Mouse (Mus musculus) brain, embryonic 14.5 days (tissue): ENCODE data around the gene Blnk. TPM values are rescaled to one million over a fixed set of nuclear protein-coding genes. Genes with fewer than 3 reads are reported as not detected.
A peak's percentile ranks its signal among the peaks of the same experiment; 100 is the strongest.

Experiments used
- DNase-seq: peaks from one replicate; pipeline ENCODE4 v3.0.0-alpha.2; 2011; ENCODE audit warnings: low read depth
- CTCF ChIP-seq: fragments of 200-500 bp; IDR thresholded peaks from 2 replicates; pipeline ENCODE4 v1.5.1; 2012; ENCODE audit warnings: inconsistent platforms, mild to moderate bottlenecking, moderate library complexity, borderline replicate concordance; ENCODE audit not compliant: insufficient read depth, insufficient read length; ENCODE audit errors: extremely low read depth
- POLR2A ChIP-seq: fragments of 200-500 bp; IDR thresholded peaks from 2 replicates; pipeline ENCODE4 v1.6.1; 2012; ENCODE audit warnings: mild to moderate bottlenecking, inconsistent platforms, borderline replicate concordance; ENCODE audit not compliant: poor library complexity, insufficient read depth, insufficient read length, severe bottlenecking; ENCODE audit errors: extremely low read depth
- polyA plus RNA-seq: library from polyadenylated mRNA; depleted of rRNA; stranded (reverse); fragments of >200 nt; gene quantifications from 2 replicates; pipeline ENCODE4 v1.2.3, GENCODE M21; 2012; rRNA removed

The Blnk gene
- 0.25 and 0.53 TPM in 2 replicates for polyA plus RNA-seq

DNA sequence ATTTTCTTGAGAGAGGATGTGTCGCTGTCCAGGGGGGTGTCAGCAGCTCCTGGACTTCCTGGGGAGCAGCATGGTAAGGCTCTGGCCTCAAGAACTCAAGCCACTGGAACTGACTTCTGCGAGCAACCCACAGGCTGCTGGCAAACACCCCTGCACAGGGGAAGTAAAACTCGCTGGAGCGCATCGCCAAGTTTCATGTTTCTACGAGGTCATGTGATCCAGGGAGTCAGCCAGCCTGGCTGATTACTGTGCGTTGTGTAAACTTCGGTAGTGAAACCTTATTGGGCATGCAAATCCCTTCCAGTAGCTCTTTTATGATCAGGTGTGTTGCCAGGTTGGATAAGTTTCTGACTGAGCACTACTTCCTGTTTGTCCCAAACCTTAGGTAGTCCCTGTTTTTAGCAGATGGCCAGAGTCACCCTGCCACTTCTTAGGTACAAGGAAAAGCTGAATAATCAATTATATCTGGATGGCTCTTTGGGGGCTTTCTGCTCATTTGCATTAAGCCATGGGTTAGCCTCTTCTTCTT lies at the start of gene Blnk:
Gene Blnk, minus strand, starts transcription at position 479 of the 529 bp plus-strand sequence.
- TF ChIP-seq CTCF (no peak), POLR2A (no peak)
- peak; percentile 46 for DNase-seq

DNA sequence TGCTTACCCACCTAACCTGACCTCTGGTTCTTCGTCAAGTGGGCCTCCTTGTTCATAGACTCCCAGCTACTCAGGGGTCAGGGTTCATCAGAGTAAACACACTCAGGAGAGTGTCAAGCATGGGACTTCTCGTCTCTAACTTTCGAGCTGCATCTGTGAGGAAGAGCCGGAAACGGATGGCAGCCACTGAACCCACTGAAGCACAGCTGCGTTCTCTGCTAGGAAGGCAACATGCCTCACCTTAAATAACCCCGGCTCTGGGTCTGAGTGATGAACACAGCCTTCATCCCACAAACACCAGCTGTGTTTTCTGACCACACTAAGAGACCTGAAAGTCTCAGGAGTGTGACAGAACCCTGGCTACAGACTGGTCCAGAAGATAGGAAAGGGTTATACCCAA lies 44.8 kb upstream of the Blnk start:
- TF ChIP-seq CTCF (no peak), POLR2A (no peak)
- DNase-seq: no peak

DNA sequence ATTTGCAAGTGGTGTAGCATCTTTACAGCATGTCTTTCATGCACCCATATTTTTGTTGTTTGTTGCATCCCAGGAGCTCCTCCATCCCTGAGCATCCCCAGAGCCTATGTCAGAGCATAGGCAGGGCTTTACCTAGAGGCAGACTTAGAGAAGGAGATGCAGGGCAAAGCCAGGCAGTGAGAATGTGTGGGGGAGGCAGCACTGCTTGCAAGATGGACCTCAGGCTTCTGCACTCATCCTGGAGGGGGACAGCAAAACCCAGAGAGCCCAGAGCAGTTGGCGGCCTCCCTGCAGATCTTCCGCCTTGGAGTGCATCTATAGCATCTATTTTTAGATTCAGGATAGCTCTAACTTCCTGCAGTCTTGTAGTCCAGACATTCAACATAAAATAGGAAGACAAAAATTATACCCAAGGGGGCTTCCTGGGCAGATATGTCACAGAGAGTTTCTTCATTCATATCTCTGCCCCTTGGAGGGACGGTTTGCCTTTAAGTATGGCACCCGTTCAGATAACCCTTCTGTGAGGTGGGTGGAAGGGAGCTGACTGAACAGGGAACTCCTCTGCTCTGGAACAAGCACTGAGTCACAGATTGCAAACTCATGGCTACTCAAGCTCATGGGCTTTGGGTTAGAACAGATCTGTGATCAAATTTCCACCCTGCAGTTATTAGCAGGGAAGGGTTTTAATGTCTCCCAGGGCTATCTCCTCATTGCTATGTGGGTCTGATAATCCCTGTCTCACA lies 41.6 kb upstream of the Blnk start:
- no peak for DNase-seq
- no peak for TF ChIP-seq CTCF
- no peak for TF ChIP-seq POLR2A

DNA sequence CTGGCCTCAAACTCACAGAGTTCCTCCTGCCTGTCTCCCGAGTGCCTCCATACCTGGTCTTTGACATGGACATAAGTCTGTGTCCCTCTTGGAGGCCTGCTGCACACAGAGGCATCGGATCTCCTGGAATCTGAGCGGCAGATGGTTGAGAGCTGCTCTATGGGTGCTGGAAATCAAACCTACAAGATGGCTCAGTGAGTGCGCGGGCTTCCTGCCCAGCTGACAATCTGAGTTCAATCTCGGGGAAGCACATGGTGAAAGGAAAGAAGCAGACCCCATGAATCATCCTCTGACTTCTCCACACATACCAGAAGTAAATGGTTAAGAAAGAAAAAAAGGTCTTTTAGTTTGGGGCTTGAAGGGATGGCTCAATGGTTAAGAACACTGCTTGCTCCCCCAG lies 37.5 kb upstream of the Blnk start:
- DNase-seq: no peak
- TF ChIP-seq POLR2A: no peak

DNA sequence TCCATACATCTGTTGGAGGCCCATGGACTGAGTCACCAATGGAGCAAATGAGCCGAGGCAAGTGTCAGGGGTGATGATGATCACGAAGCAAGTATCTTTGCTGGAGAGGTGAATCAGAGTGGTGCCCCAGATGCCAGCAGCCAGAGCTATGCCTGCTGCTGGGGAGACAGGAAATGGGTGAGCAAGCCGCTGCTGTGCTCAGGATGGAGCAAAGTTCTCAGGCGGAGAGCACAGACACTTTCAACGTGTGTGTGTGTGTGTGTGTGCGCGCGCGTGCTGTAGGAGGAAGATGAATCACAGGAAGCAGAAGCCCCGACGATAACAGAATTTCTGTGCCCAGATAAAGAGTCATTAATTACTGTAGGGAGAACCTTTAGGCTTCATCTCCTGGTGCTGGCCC lies 36.7 kb upstream of the Blnk start:
- DNase-seq: no peak
- TF ChIP-seq CTCF (no peak), POLR2A (no peak)

DNA sequence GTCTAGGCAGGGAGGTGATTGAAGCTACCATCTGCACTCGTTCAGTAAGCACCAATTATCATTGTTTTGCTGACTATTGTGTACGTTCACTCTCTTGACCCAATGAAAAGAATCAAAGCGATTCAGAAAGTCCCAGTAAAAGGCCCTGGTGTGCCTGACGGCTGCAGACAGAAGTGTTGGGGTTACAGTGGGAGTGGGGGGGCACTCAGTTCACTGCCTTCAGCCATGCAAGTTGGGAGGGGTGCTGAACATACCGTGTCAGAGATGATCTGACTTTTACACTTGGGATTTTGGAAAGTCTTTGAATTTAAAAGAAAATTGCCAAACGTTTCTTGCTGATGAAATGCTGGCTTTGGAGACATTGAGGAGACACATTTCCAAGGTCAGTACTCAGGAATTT lies 35.8 kb upstream of the Blnk start:
- peak; percentile 25 for DNase-seq
- TF ChIP-seq POLR2A (no peak), CTCF (no peak)

DNA sequence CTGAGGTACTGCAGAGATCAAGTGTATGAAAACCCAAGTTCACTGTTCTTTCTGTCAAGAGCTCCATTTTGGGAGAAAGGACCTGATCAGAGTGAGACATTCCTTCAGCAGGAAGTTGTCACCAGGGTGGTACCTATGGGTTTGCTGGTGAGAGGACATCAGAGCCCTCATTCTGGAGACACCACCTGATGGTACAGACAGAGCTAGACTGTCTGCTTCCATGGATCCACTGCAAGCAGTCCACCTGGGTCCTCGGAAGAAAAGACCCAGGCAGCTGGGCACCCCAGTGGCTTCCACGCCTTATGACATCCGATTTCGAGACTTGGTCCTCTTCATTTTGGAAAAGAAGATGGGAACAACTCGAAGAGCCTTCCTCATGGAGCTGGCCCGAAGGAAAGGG lies 34.9 kb upstream of the Blnk start, which contains the start of gene Dntt:
Gene Dntt, plus strand, starts transcription at position 57 of the 400 bp plus-strand sequence.
- no peak for TF ChIP-seq POLR2A
- no peak for TF ChIP-seq CTCF
- DNase-seq: no peak

DNA sequence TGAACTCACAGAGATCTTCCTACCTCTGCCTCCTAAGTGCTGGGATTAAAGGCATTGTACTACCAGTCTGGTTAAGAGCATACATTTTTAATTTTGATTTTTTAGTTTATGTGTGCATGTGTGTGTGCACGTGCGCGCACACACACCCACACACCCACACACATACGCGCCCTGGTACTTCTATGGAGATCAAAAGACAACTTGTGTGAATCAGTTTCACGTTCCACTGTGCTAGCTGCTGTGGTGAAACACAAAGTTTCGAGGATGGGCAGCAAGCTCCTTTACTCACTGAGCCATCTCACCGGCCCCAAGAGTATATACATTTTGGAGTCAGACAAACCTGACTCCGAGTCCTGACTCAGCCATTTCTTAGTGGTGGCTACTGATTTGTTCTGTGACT lies 33.3 kb upstream of the Blnk start:
- DNase-seq: no peak
- TF ChIP-seq POLR2A (no peak), CTCF (no peak)

DNA sequence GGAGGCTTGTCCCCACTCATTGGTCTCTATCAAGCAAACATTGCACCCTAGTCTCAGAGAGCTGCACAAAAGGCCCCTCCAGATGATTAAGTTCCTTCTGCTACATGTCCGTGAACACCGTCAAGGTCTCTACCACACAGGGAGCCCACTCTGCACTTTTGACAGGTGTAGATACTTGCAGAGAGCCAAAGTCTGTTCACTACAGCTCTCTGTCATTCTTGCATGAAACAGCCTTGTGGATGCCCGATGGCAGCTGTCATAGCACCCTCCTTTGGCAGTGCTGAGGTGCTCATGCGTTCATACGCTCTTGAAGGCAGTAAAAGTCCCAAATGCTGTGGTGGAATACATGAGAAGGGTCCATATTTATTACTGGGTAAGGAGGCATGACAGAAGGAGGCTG lies 32.7 kb upstream of the Blnk start:
- TF ChIP-seq POLR2A: no peak
- no peak for TF ChIP-seq CTCF
- DNase-seq: no peak

DNA sequence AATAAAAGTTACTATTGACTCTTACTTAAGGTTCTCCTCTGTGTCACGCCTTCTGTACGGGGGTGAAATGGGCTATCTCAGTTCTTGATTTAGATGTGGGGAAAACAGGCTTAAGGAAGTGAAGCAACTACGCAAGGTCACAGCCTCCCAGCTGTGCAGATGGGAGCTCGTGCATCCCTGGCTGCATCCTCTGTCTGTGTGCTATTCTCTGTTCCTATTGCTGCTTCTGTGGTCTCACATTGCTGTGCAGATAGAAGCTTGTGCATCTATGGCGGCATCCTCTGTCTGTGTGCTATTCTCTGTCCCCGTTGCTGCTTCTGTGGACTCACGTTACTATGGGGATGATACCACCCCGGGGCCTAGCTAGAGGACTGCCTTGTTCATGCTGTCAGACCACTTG lies 32.2 kb upstream of the Blnk start:
- no peak for TF ChIP-seq CTCF
- no peak for TF ChIP-seq POLR2A
- no peak for DNase-seq

DNA sequence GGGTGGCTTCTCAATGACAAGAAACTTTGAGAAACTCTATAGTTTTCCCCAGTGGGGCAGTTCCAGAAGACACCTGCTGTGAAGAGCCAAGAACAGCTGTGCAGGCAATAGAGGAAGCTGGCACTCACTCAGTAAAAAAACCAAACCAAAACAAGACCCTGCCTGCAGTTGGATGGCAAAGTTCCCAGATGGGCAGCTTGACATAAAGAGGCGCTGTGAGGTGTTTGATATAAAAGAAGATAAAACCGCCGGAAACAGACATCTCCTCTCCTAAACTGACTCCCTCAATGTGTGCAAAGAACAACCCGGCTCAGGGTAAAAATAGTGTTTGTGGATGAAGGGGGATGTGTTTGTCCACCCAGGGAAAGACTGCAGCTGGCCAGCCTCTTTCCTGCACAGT lies 27.9 kb upstream of the Blnk start:
- TF ChIP-seq CTCF: no peak
- TF ChIP-seq POLR2A: no peak
- DNase-seq: peak; percentile 59

DNA sequence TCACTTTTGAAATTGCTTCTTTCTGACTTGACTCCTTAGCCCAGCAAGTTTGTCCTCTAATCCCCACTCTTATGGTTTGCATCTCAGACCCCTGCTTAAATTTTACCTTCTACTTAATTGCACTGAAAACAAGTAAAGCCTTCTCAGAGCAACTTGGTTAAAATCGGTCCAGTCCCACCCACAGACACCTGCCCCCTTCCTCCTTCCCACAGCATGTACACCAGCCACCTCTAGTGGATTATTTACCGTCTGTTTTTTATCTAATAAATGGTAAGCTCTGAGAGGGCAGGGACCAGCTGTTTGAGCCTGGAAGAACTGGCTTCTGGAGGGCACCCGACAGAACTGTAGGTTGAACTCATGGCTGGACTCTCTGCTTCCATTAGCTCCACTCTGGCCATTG lies 26.2 kb upstream of the Blnk start:
- TF ChIP-seq CTCF: no peak
- TF ChIP-seq POLR2A: no peak
- no peak for DNase-seq

DNA sequence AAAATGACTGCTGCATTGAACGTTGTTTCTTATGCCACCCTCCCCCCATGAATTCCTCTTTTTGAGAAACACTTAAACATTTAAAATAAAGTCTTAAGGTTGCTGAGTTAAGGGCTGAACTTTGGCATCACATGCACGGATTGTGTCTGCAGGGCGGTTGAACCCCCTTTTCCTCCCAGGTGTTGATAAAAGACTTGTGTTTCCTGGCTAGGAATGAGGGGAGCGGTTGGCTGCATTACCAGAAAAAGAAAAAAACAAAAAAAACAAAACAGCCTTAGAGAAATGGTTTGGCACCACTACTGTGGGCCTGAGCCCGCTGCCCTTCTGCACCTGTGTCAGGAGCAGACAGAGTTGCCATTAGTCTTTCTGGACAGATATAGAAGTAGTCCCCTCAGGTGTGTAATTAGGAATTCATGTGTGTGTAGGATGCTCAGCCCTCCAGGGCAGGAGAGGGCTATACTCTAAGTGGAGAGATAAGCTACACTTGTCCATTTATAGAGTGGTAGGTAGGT lies 24.9 kb upstream of the Blnk start:
- no peak for DNase-seq
- TF ChIP-seq POLR2A (no peak), CTCF (no peak)
